Mouse (Mus musculus): ENCODE results near the gene Gm36864. TPM values are rescaled to one million over a fixed set of nuclear protein-coding genes. Genes with fewer than 3 reads are reported as not detected.

Gm36864 gene
- total and polyA plus RNA-seq, 2 experiments = not detected

DNA sequence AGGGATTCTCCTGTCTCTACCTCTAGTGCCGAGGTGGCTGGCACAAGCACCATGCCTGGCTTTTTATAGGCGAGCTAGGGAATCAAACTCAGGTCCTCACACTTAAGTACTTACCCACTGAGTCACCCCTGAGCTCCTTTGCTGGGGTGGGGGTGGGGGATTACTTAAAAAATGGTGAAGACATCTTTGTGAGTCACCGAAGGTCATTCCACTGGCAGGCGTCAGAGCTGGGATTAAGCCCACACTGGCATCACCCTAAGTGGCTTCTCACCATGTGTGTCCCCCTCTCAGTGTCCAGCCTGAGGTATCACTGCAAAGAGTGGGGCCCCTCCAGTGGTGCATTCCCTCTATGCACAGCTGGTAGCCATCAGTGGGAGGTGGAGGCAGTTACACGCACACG lies 24.4 kb downstream of the Gm36864 start:
- DNase-seq (ENCODE audit: extremely low read depth, low read depth, low spot score) = no peak
- H3K27me3 ChIP-seq (ENCODE audit: control insufficient read depth, insufficient read depth, low read length) = no peaks in the 10 kb centered on the region

DNA sequence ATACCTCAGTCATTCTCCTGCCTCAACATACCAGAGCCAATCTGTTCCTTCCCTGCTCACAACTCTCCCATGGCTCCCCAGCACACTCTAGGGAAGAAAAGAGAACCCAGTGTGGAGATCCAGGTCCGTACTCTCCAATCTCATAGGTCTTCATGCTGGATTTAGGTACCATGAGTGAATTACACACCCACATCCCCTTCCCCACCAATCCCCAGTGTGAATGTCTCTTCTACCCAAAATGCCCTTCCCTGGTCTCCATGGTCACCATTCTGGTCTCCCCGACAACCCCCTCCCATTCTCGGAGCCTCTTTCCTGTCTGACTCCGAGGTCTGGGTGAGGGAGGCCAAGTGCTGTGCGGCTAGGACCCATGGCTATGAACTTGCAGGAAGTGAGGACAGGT lies 25.2 kb downstream of the Gm36864 start, which contains the start of gene Gm15517:
TSS of gene Gm15517 (plus strand) at position 301 of the 400 bp plus-strand sequence.
- Histone ChIP-seq H3K9ac (ENCODE audit: low read depth, low read length) (no peak within 1 kb of the TSS), H3K79me2 (ENCODE audit: control insufficient read depth, insufficient read depth, low read length) (no peaks in the 10 kb centered on the region), H3K36me3 (ENCODE audit: control insufficient read depth, insufficient read depth, low read length) (no peaks in the 10 kb centered on the region), H3K27ac (replicated peaks; ENCODE audit: insufficient read depth, low read depth, low read length) (no peak within 1 kb of the TSS), H3K4me1 (ENCODE audit: control insufficient read depth, insufficient read depth, low read length) (no peaks in the 10 kb centered on the region), H3K4me3 (ENCODE audit: insufficient read depth, low read depth, low read length) (no peak within 1 kb of the TSS), H3K27me3 (ENCODE audit: control insufficient read depth, insufficient read depth, low read length) (no peaks in the 10 kb centered on the region)
- no peak for DNase-seq (ENCODE audit: extremely low read depth, low read depth, low spot score)
- WGBS = 77% methylated on average over 5 of the region's 5 CpGs
- TF ChIP-seq POLR2A (IDR thresholded peaks at IDR 0.05; ENCODE audit: extremely low read depth, insufficient read depth, low read length) (no peak), CTCF (IDR thresholded peaks at IDR 0.05; ENCODE audit: low read depth, low read length) (no peak)

More for the DNA sequence above, 24.4 kb downstream of the Gm36864 start:
- Histone ChIP-seq H3K36me3 (ENCODE audit: control insufficient read depth, insufficient read depth, low read length) (no peaks in the 10 kb centered on the region), H3K9ac (ENCODE audit: low read depth, low read length) (no peak overlapping the region), H3K27ac (replicated peaks; ENCODE audit: insufficient read depth, low read depth, low read length) (no peak overlapping the region), H3K79me2 (ENCODE audit: control insufficient read depth, insufficient read depth, low read length) (no peaks in the 10 kb centered on the region), H3K4me3 (ENCODE audit: insufficient read depth, low read depth, low read length) (no peak overlapping the region), H3K4me1 (ENCODE audit: control insufficient read depth, insufficient read depth, low read length) (no peaks in the 10 kb centered on the region)
- TF ChIP-seq CTCF (IDR thresholded peaks at IDR 0.05; ENCODE audit: low read depth, low read length) (no peak), POLR2A (IDR thresholded peaks at IDR 0.05; ENCODE audit: extremely low read depth, insufficient read depth, low read length) (no peak)
- 62% methylated on average over 6 of the region's 6 CpGs for WGBS

DNA sequence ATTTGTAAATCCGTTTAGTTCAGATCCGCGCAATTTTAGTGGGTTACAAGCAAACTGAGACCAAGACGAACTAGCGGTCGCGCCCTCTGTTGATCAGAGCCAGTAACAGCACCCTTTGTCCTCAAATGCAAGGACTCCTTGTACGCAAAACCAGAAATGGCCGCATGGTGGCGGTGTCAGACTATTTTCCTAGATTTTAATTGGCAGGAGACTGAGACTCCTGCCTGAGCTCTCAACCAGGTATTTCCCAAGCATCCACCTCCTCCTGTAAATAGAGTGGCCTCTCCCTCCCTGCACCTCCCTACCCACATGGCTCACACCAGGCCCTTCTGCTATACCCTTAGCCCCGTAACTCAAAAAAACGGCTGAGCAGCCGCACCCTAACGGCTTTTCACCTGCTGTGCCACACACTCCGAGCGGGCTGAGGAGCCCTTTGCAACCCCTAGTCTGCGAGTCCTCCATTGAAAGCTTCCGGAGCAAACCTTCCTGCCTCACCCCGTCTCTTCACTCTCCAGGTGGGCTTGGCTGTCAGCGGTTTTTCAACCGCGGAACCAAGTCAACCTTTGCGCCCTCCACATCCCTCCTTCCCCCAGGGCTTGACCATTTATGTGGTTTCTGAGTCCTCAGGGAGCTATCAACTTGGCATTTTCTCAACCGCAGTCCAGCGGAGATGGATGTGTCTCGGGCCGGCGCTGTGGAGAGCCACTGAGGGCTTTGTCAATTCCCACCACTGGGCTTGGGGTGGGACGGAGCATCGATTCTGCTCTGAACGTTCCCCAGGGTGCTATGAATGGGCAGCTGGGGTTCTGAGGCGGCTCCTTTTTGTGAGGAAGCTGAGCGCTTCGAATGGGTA lies 27.0 kb downstream of the Gm36864 start:
- Histone ChIP-seq H3K27ac (replicated peaks; ENCODE audit: insufficient read depth, low read depth, low read length) (no peak overlapping the region), H3K79me2 (ENCODE audit: control insufficient read depth, insufficient read depth, low read length) (no peaks in the 10 kb centered on the region), H3K4me1 (ENCODE audit: control insufficient read depth, insufficient read depth, low read length) (no peaks in the 10 kb centered on the region), H3K27me3 (ENCODE audit: control insufficient read depth, insufficient read depth, low read length) (no peaks in the 10 kb centered on the region), H3K4me3 (ENCODE audit: insufficient read depth, low read depth, low read length) (no peak overlapping the region), H3K9ac (ENCODE audit: low read depth, low read length) (no peak overlapping the region), H3K36me3 (ENCODE audit: control insufficient read depth, insufficient read depth, low read length) (no peaks in the 10 kb centered on the region)
- DNase-seq (ENCODE audit: extremely low read depth, low read depth, low spot score) = peak; percentile 77
- peak; percentile 91 for TF ChIP-seq CTCF (IDR thresholded peaks at IDR 0.05; ENCODE audit: low read depth, low read length)
- TF ChIP-seq POLR2A (IDR thresholded peaks at IDR 0.05; ENCODE audit: extremely low read depth, insufficient read depth, low read length) = no peak
- 8% methylated on average over 34 of the region's 34 CpGs for WGBS

DNA sequence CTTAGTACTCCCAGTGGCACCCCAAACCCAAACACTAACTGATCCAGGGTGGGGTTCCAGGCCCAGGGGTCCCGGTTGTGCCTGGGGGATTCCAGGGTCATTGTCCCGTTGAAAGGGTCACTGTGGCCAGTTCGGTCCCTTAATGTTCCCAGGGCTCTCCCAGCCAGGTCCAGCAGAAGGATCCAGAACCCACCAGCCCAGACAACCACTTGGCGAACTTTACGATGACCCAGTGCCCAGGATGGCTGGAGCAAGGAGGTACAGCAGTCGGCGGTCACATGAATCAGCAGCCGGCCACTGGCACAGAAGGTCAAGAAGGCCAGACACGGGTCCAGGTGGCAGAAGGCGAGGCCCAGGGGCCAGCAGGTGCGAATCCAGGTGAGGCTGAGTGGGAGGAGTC lies 32.1 kb downstream of the Gm36864 start:
- no peak for DNase-seq (ENCODE audit: extremely low read depth, low read depth, low spot score)
- H3K27ac ChIP-seq (replicated peaks; ENCODE audit: insufficient read depth, low read depth, low read length) = no peak overlapping the region
- H3K4me3 ChIP-seq (ENCODE audit: insufficient read depth, low read depth, low read length) = no peak overlapping the region
- no peaks in the 10 kb centered on the region for H3K4me1 ChIP-seq (ENCODE audit: control insufficient read depth, insufficient read depth, low read length)
- no peaks in the 10 kb centered on the region for H3K27me3 ChIP-seq (ENCODE audit: control insufficient read depth, insufficient read depth, low read length)
- H3K36me3 ChIP-seq (ENCODE audit: control insufficient read depth, insufficient read depth, low read length) = no peaks in the 10 kb centered on the region
- H3K79me2 ChIP-seq (ENCODE audit: control insufficient read depth, insufficient read depth, low read length) = no peaks in the 10 kb centered on the region
- H3K9ac ChIP-seq (ENCODE audit: low read depth, low read length) = no peak overlapping the region
- 82% methylated on average over 11 of the region's 11 CpGs for WGBS
- TF ChIP-seq POLR2A (IDR thresholded peaks at IDR 0.05; ENCODE audit: extremely low read depth, insufficient read depth, low read length) = no peak
- TF ChIP-seq CTCF (IDR thresholded peaks at IDR 0.05; ENCODE audit: low read depth, low read length) = no peak

DNA sequence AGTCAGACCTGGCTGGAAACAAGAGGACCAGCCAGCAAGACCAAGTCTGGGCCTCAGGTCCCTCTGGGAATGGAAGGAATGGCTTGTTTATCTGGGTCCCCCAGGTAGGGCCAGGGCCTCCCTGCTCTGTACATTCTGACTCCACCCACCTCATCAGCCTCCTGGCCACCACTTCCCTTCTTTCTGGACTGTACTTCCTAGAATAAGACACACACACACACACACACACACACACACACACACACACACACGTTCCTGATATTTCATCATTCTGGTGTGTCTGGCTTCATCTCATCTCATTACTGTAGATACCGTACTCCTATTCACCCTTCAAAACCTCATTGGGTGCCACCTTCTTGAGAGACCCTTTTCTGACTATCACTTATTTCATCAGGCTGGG lies 33.4 kb downstream of the Gm36864 start:
- Histone ChIP-seq H3K4me1 (ENCODE audit: control insufficient read depth, insufficient read depth, low read length) (no peaks in the 10 kb centered on the region), H3K79me2 (ENCODE audit: control insufficient read depth, insufficient read depth, low read length) (no peaks in the 10 kb centered on the region), H3K27ac (replicated peaks; ENCODE audit: insufficient read depth, low read depth, low read length) (no peak overlapping the region), H3K9ac (ENCODE audit: low read depth, low read length) (no peak overlapping the region), H3K4me3 (ENCODE audit: insufficient read depth, low read depth, low read length) (no peak overlapping the region), H3K27me3 (ENCODE audit: control insufficient read depth, insufficient read depth, low read length) (no peaks in the 10 kb centered on the region), H3K36me3 (ENCODE audit: control insufficient read depth, insufficient read depth, low read length) (no peaks in the 10 kb centered on the region)
- TF ChIP-seq POLR2A (IDR thresholded peaks at IDR 0.05; ENCODE audit: extremely low read depth, insufficient read depth, low read length) = no peak
- TF ChIP-seq CTCF (IDR thresholded peaks at IDR 0.05; ENCODE audit: low read depth, low read length) = no peak
- DNase-seq (ENCODE audit: extremely low read depth, low read depth, low spot score) = no peak
- WGBS = 88% methylated on average over 2 of the region's 2 CpGs

DNA sequence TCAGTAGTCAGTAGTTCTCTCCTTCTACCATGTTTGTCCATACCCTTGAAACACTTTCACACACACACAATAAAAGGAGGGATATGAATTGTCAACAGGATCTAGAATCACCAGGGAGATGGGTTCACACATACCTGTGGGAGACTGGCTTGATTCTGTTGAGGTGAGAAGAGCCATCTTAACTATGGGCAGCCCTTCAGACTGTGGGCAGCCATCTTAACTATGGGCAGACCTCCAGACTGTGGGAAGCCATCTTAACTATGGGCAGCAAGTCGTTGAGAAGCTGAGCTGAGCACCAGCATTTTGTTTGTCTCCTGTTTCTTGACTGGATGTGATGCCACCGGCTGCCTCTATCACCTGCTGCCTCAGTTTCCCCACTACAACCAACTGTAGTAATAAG lies 35.3 kb downstream of the Gm36864 start:
- no peaks in the 10 kb centered on the region for H3K79me2 ChIP-seq (ENCODE audit: control insufficient read depth, insufficient read depth, low read length)
- no peaks in the 10 kb centered on the region for H3K36me3 ChIP-seq (ENCODE audit: control insufficient read depth, insufficient read depth, low read length)
- no peak for TF ChIP-seq POLR2A (IDR thresholded peaks at IDR 0.05; ENCODE audit: extremely low read depth, insufficient read depth, low read length)
- no peak for TF ChIP-seq CTCF (IDR thresholded peaks at IDR 0.05; ENCODE audit: low read depth, low read length)
- H3K27ac ChIP-seq (replicated peaks; ENCODE audit: insufficient read depth, low read depth, low read length) = no peak overlapping the region
- H3K4me3 ChIP-seq (ENCODE audit: insufficient read depth, low read depth, low read length) = no peak overlapping the region
- no peaks in the 10 kb centered on the region for H3K27me3 ChIP-seq (ENCODE audit: control insufficient read depth, insufficient read depth, low read length)
- DNase-seq (ENCODE audit: extremely low read depth, low read depth, low spot score) = peak; percentile 22
- no peak overlapping the region for H3K9ac ChIP-seq (ENCODE audit: low read depth, low read length)
- 72% methylated on average over 2 of the region's 2 CpGs for WGBS
- H3K4me1 ChIP-seq (ENCODE audit: control insufficient read depth, insufficient read depth, low read length) = no peaks in the 10 kb centered on the region

Measured in liver, adult 2 months (tissue).